Mouse (Mus musculus) embryonic fibroblast, embryonic 13.5 days (primary cell): ENCODE measurements around the gene Lif. TPM values are rescaled to one million over a fixed set of nuclear protein-coding genes. Genes with fewer than 3 reads are reported as not detected.

Experiments used
- H3K27ac ChIP-seq: 2 replicates; pipeline ENCODE4 v1.5.1; 2012; ENCODE audit warnings: low read length, control low read depth, inconsistent platforms; ENCODE audit not compliant: insufficient read depth
- H3K4me1 ChIP-seq: 2 replicates; pipeline ENCODE4 v1.6.1; 2011; ENCODE audit warnings: low read length; ENCODE audit not compliant: control insufficient read depth, insufficient read depth
- H3K4me3 ChIP-seq: 2 replicates; pipeline ENCODE4 v1.5.1; 2011; ENCODE audit warnings: mild to moderate bottlenecking, control low read depth, low read length; ENCODE audit not compliant: insufficient read depth
- CTCF ChIP-seq: IDR thresholded peaks from 2 replicates; pipeline ENCODE4 v1.5.1; 2011; ENCODE audit warnings: mild to moderate bottlenecking, control low read depth, low read length, moderate library complexity, borderline replicate concordance; ENCODE audit not compliant: insufficient read depth
- POLR2A ChIP-seq: IDR thresholded peaks from 2 replicates; pipeline ENCODE4 v1.6.1; 2011; ENCODE audit warnings: low read depth, mild to moderate bottlenecking, control low read depth, low read length, moderate library complexity
- polyA plus RNA-seq: library from polyadenylated mRNA; stranded (reverse); fragments of >200 nt; gene quantifications from 2 replicates; pipeline ENCODE4 v1.2.4, GENCODE M21; 2011; ENCODE audit warnings: low read depth; ENCODE audit not compliant: missing spikeins, insufficient read length

Lif gene
- polyA plus RNA-seq, 1 experiment: 17.0 TPM

- H3K4me3 ChIP-seq: peak overlapping the region; percentile 51
- peak overlapping the region; percentile 49 for H3K27ac ChIP-seq
- TF ChIP-seq CTCF (peak; percentile 40; the same call in 1 of the 2 replicates), POLR2A (peak; percentile 49; the same call in 1 of the 2 replicates)
Observed at GRCm38 (mm10) chr11:4219317-4219751, 38.0 kb upstream of the Lif start.

GRCm38 (mm10) chr11:4219908-4220307 is 37.4 kb upstream of the Lif start:
- Histone ChIP-seq H3K27ac (no peak overlapping the region), H3K4me3 (no peak overlapping the region), H3K4me1 (no peaks in the 10 kb centered on the region)
- TF ChIP-seq POLR2A: no peak
- no peak for TF ChIP-seq CTCF

More at GRCm38 (mm10) chr11:4219317-4219751, 38.0 kb upstream of the Lif start:
- no peaks in the 10 kb centered on the region for H3K4me1 ChIP-seq

- Histone ChIP-seq H3K4me3 (no peak overlapping the region), H3K27ac (no peak overlapping the region), H3K4me1 (no peaks in the 10 kb centered on the region)
- TF ChIP-seq CTCF (peak; percentile 87), POLR2A (no peak)
Observed at GRCm38 (mm10) chr11:4220443-4221400, 36.6 kb upstream of the Lif start.

- TF ChIP-seq POLR2A (no peak), CTCF (no peak)
- Histone ChIP-seq H3K4me1 (no peaks in the 10 kb centered on the region), H3K4me3 (no peak overlapping the region), H3K27ac (no peak overlapping the region)
Observed at GRCm38 (mm10) chr11:4222046-4222950, 35.1 kb upstream of the Lif start.

GRCm38 (mm10) chr11:4223393-4224188 is 33.8 kb upstream of the Lif start:
- Histone ChIP-seq H3K4me1 (no peaks in the 10 kb centered on the region), H3K4me3 (no peak overlapping the region), H3K27ac (no peak overlapping the region)
- no peak for TF ChIP-seq CTCF
- no peak for TF ChIP-seq POLR2A

- no peak overlapping the region for H3K27ac ChIP-seq
- no peak overlapping the region for H3K4me3 ChIP-seq
- TF ChIP-seq CTCF (no peak), POLR2A (no peak)
- no peaks in the 10 kb centered on the region for H3K4me1 ChIP-seq
Observed at GRCm38 (mm10) chr11:4224223-4224622, 33.1 kb upstream of the Lif start.

- Histone ChIP-seq H3K27ac (no peak overlapping the region), H3K4me1 (no peaks in the 10 kb centered on the region), H3K4me3 (no peak overlapping the region)
- no peak for TF ChIP-seq POLR2A
- TF ChIP-seq CTCF: no peak
Observed at GRCm38 (mm10) chr11:4226569-4227325, 30.6 kb upstream of the Lif start.

- no peak for TF ChIP-seq POLR2A
- TF ChIP-seq CTCF: no peak
- no peak overlapping the region for H3K27ac ChIP-seq
- H3K4me1 ChIP-seq: no peaks in the 10 kb centered on the region
- no peak overlapping the region for H3K4me3 ChIP-seq
Observed at GRCm38 (mm10) chr11:4228463-4228862, 28.9 kb upstream of the Lif start.

GRCm38 (mm10) chr11:4229841-4230240 is 27.5 kb upstream of the Lif start:
- Histone ChIP-seq H3K27ac (no peak overlapping the region), H3K4me1 (no peaks in the 10 kb centered on the region), H3K4me3 (no peak overlapping the region)
- no peak for TF ChIP-seq CTCF
- TF ChIP-seq POLR2A: no peak
